Mouse (Mus musculus): ENCODE data around the gene Nadk2. TPM values are rescaled to one million over a fixed set of nuclear protein-coding genes. Genes with fewer than 3 reads are reported as not detected.

The Nadk2 gene
- 10 to 100 TPM; 66.3 to 80.1 (median 74.6) TPM for total RNA-seq (2022)

- DNase-seq = peak; percentile 100
Observed at GRCm38 (mm10) chr15:9070912-9071555, at the start of gene Nadk2. Nadk2 (plus strand) TSS chr15:9071260.

GRCm38 (mm10) chr15:9055704-9056103, 15.4 kb upstream of the Nadk2 start:
- no peak for DNase-seq

GRCm38 (mm10) chr15:9059856-9060255, 11.2 kb upstream of the Nadk2 start:
- no peak for DNase-seq

- DNase-seq = no peak
Observed at GRCm38 (mm10) chr15:9061150-9061882, 9.7 kb upstream of the Nadk2 start.

GRCm38 (mm10) chr15:9068881-9069280, 2.2 kb upstream of the Nadk2 start:
- DNase-seq = no peak

- DNase-seq = no peak
Observed at GRCm38 (mm10) chr15:9070353-9070752, 707 bp upstream of the Nadk2 start.

- DNase-seq = peak; percentile 37
Observed at GRCm38 (mm10) chr15:9071556-9072544, 790 bp downstream of the Nadk2 start.

GRCm38 (mm10) chr15:9072630-9073029, 1.6 kb downstream of the Nadk2 start:
- no peak for DNase-seq

GRCm38 (mm10) chr15:9073067-9073608, 2.1 kb downstream of the Nadk2 start:
- peak; percentile 27 for DNase-seq

GRCm38 (mm10) chr15:9073684-9074083, 2.6 kb downstream of the Nadk2 start:
- DNase-seq = no peak

- DNase-seq = no peak
Observed at GRCm38 (mm10) chr15:9074139-9074538, 3.1 kb downstream of the Nadk2 start.

GRCm38 (mm10) chr15:9074671-9075070, 3.6 kb downstream of the Nadk2 start:
- DNase-seq = no peak

GRCm38 (mm10) chr15:9075608-9076200, 4.6 kb downstream of the Nadk2 start:
- DNase-seq = no peak

- no peak for DNase-seq
Observed at GRCm38 (mm10) chr15:9078481-9079300, 7.6 kb downstream of the Nadk2 start.

- no peak for DNase-seq
Observed at GRCm38 (mm10) chr15:9079626-9080025, 8.6 kb downstream of the Nadk2 start.

GRCm38 (mm10) chr15:9080206-9080605, 9.1 kb downstream of the Nadk2 start:
- DNase-seq = no peak

GRCm38 (mm10) chr15:9081294-9081693, 10.2 kb downstream of the Nadk2 start:
- DNase-seq = no peak

- peak; percentile 32 for DNase-seq
Observed at GRCm38 (mm10) chr15:9082753-9083152, 11.7 kb downstream of the Nadk2 start.

- DNase-seq = no peak
Observed at GRCm38 (mm10) chr15:9086813-9087212, 15.8 kb downstream of the Nadk2 start.

- DNase-seq = no peak
Observed at GRCm38 (mm10) chr15:9087421-9087820, 16.4 kb downstream of the Nadk2 start.

All from adrenal gland, adult 8-10 months (tissue).